Mouse (Mus musculus): ENCODE results near the gene Cdc26.

DNA sequence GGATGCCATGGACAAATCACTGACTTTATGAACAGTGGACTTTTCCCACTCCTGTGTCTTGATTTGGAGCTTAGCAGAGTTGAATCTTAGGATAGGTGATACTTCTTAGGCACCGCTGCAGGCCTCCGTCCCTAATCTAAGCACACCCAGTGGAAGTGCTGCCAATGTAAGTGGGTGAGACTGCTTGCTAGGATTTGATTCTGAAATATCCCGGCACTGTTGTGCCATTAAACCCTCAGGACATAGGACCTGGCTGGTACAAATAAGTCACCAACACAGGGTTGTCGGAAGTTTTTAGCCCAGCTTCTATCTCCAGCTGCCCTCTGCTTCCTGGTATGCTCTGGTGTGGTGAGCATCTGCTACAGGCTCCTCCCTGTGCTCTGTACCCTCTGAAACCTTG is 17.4 kb upstream of the Cdc26 start:
- no peak for TF ChIP-seq POLR2A (IDR thresholded peaks at IDR 0.05; ENCODE audit: control insufficient read depth, low read depth, low read length)
- TF ChIP-seq CTCF (IDR thresholded peaks at IDR 0.05; ENCODE audit: control insufficient read depth, insufficient read depth, insufficient replicate concordance, low read depth, low read length): no peak

All from testis, adult 2 months (tissue).